Mouse (Mus musculus) stomach, postnatal 0 days (tissue): ENCODE measurements around the gene Cacna1g. TPM values are rescaled to one million over a fixed set of nuclear protein-coding genes. Genes with fewer than 3 reads are reported as not detected.

Source experiments
- ATAC-seq: fragments of 200-750 bp; cut with Nextera tagmentation; 2 replicates; pipeline ENCODE4 v1.8.0; 2017; ENCODE audit not compliant: low FRiP score, low TSS enrichment
- DNase-seq: peaks from one replicate; pipeline ENCODE4 v3.0.0-alpha.2; 2016; ENCODE audit warnings: low spot score
- H3K27ac ChIP-seq: fragments of 300-500 bp; sonication (generic); replicated peaks from 2 replicates; pipeline ENCODE4 v1.5.1; 2014; ENCODE audit warnings: mild to moderate bottlenecking, control low read depth
- H3K27me3 ChIP-seq: fragments of 300-500 bp; sonication (generic); 2 replicates; pipeline ENCODE4 v1.6.1; 2014; ENCODE audit warnings: low read length; ENCODE audit not compliant: control insufficient read depth, insufficient read depth
- H3K36me3 ChIP-seq: fragments of 300-500 bp; sonication (generic); 2 replicates; pipeline ENCODE4 v1.6.1; 2014; ENCODE audit warnings: low read length, mixed read lengths; ENCODE audit not compliant: control insufficient read depth, insufficient read depth
- H3K4me1 ChIP-seq: fragments of 300-500 bp; sonication (generic); replicated peaks from 2 replicates; pipeline ENCODE4 v1.6.1; 2014; ENCODE audit warnings: antibody characterized with exemption; ENCODE audit not compliant: control insufficient read depth, insufficient read depth
- H3K4me2 ChIP-seq: fragments of 300-500 bp; sonication (generic); replicated peaks from 2 replicates; pipeline ENCODE4 v1.6.1; 2014; ENCODE audit warnings: low read depth, mild to moderate bottlenecking, control low read depth, moderate library complexity
- H3K4me3 ChIP-seq: fragments of 300-500 bp; sonication (generic); 2 replicates; pipeline ENCODE4 v1.5.1; 2014; ENCODE audit warnings: low read depth, low read length, control low read depth
- H3K9ac ChIP-seq: fragments of 300-500 bp; sonication (generic); 2 replicates; pipeline ENCODE4 v1.6.1; 2014; ENCODE audit warnings: mild to moderate bottlenecking, low read length, control low read depth, mixed read lengths
- H3K9me3 ChIP-seq: fragments of 300-500 bp; sonication (generic); 2 replicates; pipeline ENCODE4 v1.6.1; 2016; ENCODE audit warnings: low read length; ENCODE audit not compliant: control insufficient read depth
- CTCF ChIP-seq: IDR thresholded peaks from 2 replicates; pipeline ENCODE4 v1.5.1; 2016; ENCODE audit warnings: antibody characterized with exemption, low read depth, mild to moderate bottlenecking, moderate library complexity
- EP300 ChIP-seq: optimal IDR thresholded peaks from 2 replicates; pipeline ENCODE3; 2016; ENCODE audit warnings: antibody characterized with exemption
- WGBS: fragments of 180-500 bp; shearing (Covaris S2); extraction: QIAGEN DNeasy Blood & Tissue Kit; methylation state at CpG from one replicate; pipeline ENCODE4 v1.1.7; 2014; 5-methylcytosine and 5-hydroxymethylcytosine counted together
- polyA plus RNA-seq: library from polyadenylated mRNA; unstranded; fragments of >200 nt; fragmentation: Nextera tagmentation; extraction: Ambion mirVana; gene quantifications from 2 replicates; pipeline ENCODE4 v1.2.1, GENCODE M21; 2015

Gene Cacna1g
- polyA plus RNA-seq, 1 experiment from 2014 or later: 1.8 TPM

GRCm38 (mm10) chr11:94480382-94480781, 6.4 kb upstream of the Cacna1g start:
- 83% methylated on average over 9 of the region's 9 CpGs for WGBS
- TF ChIP-seq EP300: no peak
- no peak for TF ChIP-seq CTCF
- no peak for DNase-seq
- Histone ChIP-seq H3K4me1 (no peaks in the 10 kb centered on the region), H3K27me3 (no peaks in the 10 kb centered on the region), H3K27ac (no peak overlapping the region), H3K4me2 (no peak overlapping the region), H3K36me3 (no peaks in the 10 kb centered on the region), H3K9me3 (no peaks in the 10 kb centered on the region), H3K9ac (no peak overlapping the region), H3K4me3 (no peak overlapping the region)
- ATAC-seq: no peak

DNA sequence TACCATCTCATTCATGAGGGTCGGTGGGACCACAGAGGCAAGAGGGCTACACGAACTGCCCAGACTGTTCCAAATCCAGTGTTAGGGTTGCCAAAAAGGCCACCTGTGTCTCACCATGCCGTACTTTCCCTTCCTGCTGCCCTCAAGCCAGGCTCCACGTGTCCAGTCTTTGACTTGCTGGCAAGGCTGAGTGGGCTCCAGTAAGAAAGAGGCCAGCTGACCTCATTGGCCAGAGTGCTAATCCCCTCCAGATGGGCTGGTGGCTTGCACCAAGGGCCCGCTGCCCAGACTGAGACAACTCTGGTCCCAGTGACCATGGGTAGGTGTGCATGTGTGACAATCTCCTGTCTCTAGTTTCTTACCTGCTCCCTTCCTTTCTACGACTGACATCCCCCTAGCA, 3.7 kb upstream of the Cacna1g start:
- TF ChIP-seq EP300: no peak
- TF ChIP-seq CTCF: no peak
- no peak overlapping the region for H3K4me3 ChIP-seq
- peaks cover 7% of the 10 kb centered on the region; the same call in 1 of the 2 replicates for H3K27me3 ChIP-seq
- no peak overlapping the region for H3K4me2 ChIP-seq
- WGBS: 68% methylated on average over 6 of the region's 6 CpGs
- H3K36me3 ChIP-seq: no peaks in the 10 kb centered on the region
- no peak overlapping the region for H3K27ac ChIP-seq
- ATAC-seq (no peak), DNase-seq (no peak)
- no peaks in the 10 kb centered on the region; the same call in 1 of the 2 replicates for H3K4me1 ChIP-seq
- H3K9me3 ChIP-seq: no peaks in the 10 kb centered on the region
- H3K9ac ChIP-seq: no peak overlapping the region

GRCm38 (mm10) chr11:94475722-94476121, 1.7 kb upstream of the Cacna1g start:
- Histone ChIP-seq H3K4me2 (no peak overlapping the region), H3K4me1 (no peaks in the 10 kb centered on the region; the same call in 1 of the 2 replicates), H3K36me3 (no peaks in the 10 kb centered on the region), H3K27me3 (peaks cover 7% of the 10 kb centered on the region; the same call in 1 of the 2 replicates), H3K9me3 (no peaks in the 10 kb centered on the region), H3K27ac (no peak overlapping the region), H3K9ac (no peak overlapping the region), H3K4me3 (no peak overlapping the region)
- no peak for ATAC-seq
- DNase-seq: no peak
- TF ChIP-seq EP300 (no peak), CTCF (no peak)
- 29% methylated on average over 11 of the region's 11 CpGs for WGBS

DNA sequence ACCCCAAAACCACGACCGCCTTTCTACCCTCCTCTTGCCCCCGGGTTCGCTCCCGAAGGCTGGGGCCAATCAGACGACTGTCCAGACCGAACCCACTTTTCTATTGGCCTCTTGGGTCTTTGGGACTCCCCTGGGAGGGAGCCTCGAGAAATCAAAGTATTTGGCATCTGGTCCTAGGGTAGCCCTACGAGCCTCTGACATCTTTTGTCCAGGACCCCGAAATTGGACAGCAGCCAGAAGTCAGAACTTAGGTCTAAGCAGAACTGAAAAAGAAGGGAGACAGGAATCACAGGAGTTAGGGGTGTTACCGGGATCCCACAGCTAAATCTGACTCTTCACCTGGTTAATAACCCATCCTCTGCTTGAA, 529 bp upstream of the Cacna1g start:
- Histone ChIP-seq H3K9me3 (no peaks in the 10 kb centered on the region), H3K4me3 (peak overlapping the region; percentile 61), H3K36me3 (no peaks in the 10 kb centered on the region), H3K4me2 (peak overlapping the region; percentile 92), H3K9ac (no peak overlapping the region), H3K27me3 (peaks cover 7% of the 10 kb centered on the region; the same call in 1 of the 2 replicates), H3K4me1 (peaks cover 2% of the 10 kb centered on the region), H3K27ac (no peak overlapping the region)
- WGBS: 3% methylated on average over 11 of the region's 11 CpGs
- TF ChIP-seq EP300 (no peak), CTCF (no peak)
- DNase-seq (no peak), ATAC-seq (no peak; the same call in 1 of the 2 replicates)

DNA sequence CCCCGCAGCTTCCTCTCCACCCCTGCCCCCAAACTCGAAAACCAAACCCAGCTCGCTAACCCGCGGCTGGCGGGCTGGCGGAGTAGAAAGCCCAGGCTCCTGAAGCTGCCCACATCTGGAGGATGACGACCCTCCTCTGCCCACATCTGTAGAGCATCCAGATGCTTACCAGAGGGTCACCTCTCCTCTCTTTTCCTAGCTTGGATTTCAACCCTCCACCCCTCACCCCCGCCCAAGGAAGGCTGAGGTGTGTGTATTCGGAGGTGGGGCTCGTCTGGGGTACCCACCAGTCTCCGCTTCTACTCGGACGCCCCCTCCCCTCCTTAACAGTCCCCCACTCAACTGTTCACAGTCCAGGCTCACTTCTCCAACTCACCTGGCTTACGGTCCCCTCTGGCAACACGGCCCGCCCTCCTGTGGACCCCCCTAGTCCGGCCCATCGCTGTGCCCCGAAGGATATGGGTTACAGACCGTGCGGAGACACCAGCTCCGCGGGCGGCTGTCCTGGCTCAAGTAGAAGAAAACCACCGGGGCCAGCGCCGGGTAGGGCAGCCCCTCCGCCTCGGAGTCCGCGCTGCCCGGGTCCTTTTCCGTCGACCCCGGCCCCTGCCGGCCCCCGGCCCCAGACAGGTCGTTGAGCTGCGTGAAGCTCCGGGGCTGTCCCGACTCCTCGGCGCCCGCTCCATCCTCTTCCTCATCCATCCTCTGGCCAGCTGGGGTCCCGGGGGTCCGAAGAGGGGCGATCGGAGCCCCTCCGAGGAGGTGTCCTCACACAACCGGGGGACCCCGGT, 887 bp downstream of the Cacna1g start:
- Histone ChIP-seq H3K4me1 (peaks cover 6% of the 10 kb centered on the region), H3K36me3 (no peaks in the 10 kb centered on the region), H3K4me2 (peak overlapping the region; percentile 92), H3K9me3 (no peaks in the 10 kb centered on the region), H3K27ac (peak overlapping the region; percentile 9), H3K27me3 (peaks cover 7% of the 10 kb centered on the region; the same call in 1 of the 2 replicates), H3K4me3 (peak overlapping the region; percentile 61), H3K9ac (peak overlapping the region; percentile 67)
- 1% methylated on average over 52 of the region's 52 CpGs for WGBS
- TF ChIP-seq CTCF: no peak
- no peak for TF ChIP-seq EP300
- ATAC-seq (no peak), DNase-seq (no peak)

GRCm38 (mm10) chr11:94472585-94472915, 1.4 kb downstream of the Cacna1g start:
- H3K4me1 ChIP-seq: peaks cover 6% of the 10 kb centered on the region
- H3K36me3 ChIP-seq: no peaks in the 10 kb centered on the region
- peak overlapping the region; percentile 61 for H3K4me3 ChIP-seq
- TF ChIP-seq EP300 (no peak), CTCF (no peak)
- no peak overlapping the region for H3K27ac ChIP-seq
- DNase-seq (no peak), ATAC-seq (no peak)
- no peaks in the 10 kb centered on the region for H3K9me3 ChIP-seq
- WGBS: 1% methylated on average over 15 of the region's 15 CpGs
- peak overlapping the region; percentile 67 for H3K9ac ChIP-seq
- peak overlapping the region; percentile 92 for H3K4me2 ChIP-seq
- H3K27me3 ChIP-seq: peaks cover 7% of the 10 kb centered on the region; the same call in 1 of the 2 replicates
